Mouse (Mus musculus) layer of hippocampus, adult 9-11 months (tissue): ENCODE measurements around the gene Kmt2b.
A peak's percentile ranks its signal among the peaks of the same experiment; 100 is the strongest.

Experiments used
- DNase-seq: peaks from one replicate; pipeline ENCODE4 v3.0.0; 2022

Kmt2b gene

DNA sequence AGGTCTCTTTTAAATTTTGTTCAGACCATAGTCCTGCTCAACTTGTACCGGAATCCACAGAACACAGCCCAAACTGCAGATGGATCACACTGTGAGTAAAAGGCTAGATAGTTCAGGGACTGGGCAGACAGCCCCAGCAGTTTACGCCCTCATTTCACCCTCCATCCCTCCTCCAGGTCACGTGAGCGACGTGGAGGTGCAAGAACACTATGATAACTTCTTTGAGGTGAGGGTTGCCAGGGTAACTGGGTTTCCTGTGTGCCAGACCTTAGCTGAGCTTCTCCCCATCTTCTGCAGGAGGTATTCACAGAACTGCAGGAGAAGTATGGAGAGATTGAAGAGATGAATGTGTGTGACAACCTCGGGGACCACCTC lies 24.6 kb downstream of the Kmt2b start:
- DNase-seq, result no peak

DNA sequence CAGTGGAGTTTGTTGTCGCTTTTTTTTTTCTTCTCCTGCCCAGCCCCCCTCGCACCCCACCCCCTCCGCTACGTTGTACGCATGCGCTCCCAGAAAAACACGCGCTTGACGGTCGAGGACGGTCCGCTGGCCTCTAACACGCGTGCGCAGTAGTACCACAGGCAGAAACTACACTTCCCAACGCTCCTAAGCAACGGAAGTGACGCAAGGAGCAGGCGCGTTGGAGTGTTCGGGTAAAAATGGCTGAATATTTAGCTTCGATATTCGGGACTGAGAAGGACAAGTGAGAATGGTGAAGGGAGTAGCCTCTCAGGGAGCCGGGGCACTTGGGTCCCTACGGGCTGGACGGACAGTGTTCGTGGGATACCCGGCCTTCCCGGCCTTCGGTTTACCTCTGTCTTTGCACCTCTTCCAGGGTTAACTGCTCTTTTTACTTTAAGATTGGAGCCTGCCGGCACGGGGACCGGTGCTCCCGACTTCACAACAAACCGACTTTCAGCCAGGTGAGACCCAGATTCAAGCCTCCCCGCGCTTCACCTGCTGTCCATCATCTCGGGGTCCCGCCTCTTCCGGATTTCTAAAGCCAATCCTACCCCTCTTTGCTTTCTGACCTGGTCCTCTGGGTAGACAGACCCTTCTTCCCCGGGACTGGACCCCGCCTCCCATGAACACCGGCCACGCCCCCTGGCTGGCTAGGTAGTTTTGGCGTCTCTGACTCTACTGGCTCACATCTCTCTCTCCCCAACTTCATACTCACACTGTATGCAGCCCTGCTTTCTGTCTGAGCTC lies 25.2 kb downstream of the Kmt2b start, which contains the start of the genes U2af1l4, Gm49396 and Psenen:
Gene U2af1l4, plus strand, starts transcription at position 185 of the 789 bp plus-strand sequence.
Gene Gm49396, plus strand, starts transcription at position 228 of the 789 bp plus-strand sequence.
Gene Psenen, minus strand, starts transcription at position 511 of the 789 bp plus-strand sequence.
- DNase-seq, result peak; percentile 97

DNA sequence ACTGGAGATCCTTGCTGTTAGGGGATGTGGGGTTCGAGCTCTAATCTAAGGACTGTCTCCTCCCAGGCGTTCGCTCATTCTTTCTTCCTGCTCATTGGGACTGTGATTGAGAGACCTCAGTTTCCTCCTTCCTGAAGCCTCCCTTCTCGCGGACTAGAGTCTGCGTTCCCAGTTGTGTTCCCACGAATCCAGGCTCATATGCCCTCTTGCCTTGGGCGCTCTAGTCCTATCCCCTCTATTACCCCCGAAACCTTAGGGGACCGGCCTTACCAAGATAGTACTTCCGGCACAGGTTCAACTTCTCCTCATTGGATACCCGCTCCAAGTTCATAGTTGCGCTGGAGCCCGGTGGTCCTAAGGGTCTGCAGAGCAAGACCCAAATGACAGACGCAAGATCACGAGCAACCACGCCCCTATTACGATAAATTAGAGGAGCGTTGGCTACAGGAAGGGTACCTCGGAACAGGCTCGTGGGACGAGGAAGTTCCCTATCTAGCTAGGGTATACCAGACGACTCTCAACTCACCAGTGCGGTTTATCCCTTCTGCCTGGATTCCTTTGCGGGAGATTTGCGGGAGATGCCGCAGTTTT lies 25.9 kb downstream of the Kmt2b start:
- DNase-seq, result no peak

DNA sequence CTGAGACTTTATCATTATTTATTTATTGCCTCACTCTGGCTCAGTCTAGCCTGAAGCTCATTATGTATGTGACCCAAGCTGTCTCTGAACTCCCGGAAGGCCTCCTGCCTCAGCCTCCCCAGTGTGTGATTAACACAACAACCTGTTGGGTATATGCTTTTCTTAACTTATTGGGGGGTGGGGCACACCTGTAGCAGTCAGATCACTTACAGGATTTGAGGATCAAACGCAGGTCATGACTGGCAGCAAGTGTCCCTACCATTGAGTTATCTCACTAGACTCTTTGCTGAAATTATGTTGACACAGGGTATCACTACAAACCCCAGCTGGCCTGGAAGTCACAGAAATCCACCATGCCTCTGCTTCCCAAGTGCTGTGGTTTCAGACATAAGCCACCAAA lies 28.2 kb downstream of the Kmt2b start:
- DNase-seq, result no peak

DNA sequence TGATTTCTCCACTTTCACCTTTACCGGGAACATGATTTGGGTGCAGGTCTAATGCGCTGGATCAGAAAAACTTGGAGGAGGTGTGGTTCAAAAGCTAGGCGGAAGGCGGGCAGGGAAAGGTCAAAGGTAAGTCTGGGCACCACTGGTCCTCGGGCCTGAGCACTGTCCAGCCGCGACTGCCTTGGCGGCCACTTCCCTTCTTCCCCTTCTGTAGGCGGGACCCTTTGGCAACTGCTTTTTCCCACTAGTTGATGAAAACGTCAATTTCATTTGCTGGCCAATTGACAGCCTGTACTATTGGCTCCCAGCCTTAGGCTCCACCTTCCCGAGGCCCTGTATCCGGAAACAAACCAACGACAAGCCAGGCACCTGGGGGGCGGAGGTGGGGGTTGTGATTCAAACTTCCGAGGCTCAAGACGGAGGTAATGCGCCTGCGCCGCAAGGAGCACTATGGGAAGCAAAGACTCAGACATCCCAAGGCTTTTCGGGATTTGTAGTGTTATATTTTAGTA lies 29.0 kb downstream of the Kmt2b start, which contains the start of gene Lin37:
Gene Lin37, minus strand, starts transcription at position 396 of the 512 bp plus-strand sequence.
- DNase-seq, result peak; percentile 99

DNA sequence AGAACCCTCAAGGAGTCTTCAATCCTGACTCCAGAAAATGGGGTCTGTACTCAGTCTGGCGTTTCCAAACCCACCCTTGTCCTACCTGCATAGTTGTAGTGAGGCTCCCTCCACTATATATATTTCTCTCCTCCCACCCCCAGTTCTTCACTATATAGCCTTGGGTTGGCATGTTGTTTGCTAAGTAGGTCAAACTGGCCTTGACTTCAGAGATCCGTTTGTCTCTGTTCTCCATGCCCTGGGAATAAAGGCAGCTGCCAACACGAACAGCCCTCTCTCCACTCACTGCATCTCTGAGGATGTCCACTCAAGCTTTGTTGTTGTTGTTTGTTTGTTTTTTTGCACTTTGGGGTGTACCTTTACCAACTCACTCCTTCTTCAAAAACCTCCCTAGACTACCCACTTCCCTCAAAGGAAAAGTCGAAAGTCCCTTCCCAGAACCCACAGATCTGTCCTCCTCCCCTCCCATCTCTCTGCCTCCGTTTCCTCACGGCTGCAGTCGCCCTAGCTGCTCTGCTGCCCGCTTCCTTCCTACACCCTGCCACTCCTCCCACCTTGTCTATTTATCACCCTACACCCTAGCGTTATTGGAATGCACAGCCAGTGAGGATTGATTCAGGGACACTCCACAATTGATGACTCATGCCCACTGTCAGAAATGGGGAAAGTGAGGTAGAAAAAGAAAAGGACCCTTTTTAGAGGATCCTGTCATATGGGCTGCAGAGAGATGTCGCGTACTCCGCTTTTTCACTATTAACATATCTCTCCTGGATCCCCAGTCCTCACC lies 29.7 kb downstream of the Kmt2b start:
- DNase-seq, result no peak

DNA sequence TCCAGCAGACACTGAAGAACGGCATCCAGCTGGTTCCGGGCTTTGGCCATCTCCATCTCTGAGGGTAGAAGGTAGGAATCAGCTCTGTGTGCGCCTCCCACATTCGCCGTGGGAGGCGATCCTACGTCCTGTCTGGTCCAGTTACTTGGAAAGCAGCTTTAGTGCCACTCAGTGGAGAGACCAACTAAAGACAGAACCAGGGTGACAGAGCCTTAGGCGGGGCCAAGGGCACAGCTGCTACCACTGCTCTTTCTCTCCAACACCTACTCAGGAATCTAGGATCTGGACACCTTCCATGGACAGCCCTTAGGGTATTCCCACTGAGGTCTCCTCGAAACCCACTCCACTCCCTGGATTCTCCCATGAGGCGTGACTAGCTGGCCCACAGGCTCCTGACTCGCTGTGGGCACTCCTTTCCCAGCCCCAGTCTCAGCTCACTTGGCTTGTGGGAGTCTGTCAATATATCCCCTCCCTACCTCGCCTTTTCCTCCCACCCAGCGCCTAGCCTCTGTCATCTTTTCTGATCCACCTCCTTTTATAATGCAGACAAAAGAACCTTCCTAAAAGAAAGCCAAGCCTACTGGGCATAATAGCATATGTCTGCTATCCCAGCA lies 30.5 kb downstream of the Kmt2b start:
- no peak for DNase-seq

DNA sequence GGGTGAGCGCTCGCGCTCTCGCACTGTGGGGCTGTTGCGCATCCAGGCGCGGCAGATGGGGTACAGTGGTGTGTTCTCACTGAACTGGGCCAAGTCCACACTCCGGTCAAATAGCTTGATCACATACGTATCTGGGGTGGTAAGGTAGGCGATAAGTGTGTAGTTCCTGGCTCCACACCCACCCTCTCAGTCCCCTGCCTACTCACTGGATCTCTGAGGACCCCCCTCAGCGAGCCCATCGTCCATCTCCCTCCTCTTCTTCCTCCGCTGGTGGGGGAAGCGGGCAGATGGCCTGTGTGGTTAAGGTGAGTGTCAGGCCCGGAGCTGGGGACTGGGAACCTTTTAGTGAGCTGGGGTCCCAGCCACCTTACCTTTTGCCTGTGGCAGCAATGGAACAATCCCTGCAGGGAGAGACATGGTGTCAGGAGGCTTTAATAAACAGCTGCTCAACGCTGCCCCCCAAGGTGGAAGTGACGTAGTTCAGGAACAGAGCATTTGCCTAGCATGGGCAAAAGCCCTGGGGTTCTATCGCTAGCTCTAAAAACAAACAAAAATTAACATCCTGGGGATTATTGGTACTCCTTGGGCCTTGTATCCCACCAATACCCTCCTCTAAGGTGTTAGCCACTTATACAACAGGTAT lies 31.5 kb downstream of the Kmt2b start:
- no peak for DNase-seq

DNA sequence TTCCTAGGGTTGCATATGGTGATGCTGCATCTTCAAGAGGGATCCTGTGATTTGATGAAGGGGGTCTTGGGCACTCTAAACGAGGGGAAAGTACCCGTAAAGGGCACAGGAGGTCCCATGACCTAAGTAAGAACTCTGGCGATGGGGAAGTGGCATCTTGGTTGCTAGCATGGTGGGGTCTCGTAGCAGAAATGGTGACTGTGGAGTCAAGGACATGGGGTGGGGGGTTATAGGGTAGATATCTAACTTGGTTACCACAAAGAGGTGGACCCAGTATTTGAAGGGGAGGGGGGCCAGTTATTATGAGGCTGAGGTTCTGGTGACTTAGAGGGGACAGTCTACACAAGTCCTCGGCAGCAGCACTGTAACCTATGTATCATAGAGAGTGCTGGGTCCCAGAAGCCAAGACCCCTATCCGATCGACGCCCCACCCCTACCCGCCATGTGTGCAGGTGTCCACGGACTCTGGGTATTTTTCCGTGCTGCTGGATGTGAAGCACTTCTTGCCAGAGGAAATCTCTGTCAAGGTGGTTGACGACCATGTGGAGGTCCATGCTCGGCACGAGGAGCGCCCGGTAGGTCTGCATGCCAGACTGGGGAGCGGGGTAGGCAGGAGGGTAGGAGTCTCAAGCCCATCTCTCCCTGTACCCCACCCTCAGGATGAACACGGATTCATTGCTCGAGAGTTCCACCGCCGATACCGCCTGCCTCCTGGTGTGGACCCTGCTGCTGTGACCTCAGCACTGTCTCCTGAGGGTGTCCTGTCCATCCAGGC lies 34.5 kb downstream of the Kmt2b start:
- no peak for DNase-seq

DNA sequence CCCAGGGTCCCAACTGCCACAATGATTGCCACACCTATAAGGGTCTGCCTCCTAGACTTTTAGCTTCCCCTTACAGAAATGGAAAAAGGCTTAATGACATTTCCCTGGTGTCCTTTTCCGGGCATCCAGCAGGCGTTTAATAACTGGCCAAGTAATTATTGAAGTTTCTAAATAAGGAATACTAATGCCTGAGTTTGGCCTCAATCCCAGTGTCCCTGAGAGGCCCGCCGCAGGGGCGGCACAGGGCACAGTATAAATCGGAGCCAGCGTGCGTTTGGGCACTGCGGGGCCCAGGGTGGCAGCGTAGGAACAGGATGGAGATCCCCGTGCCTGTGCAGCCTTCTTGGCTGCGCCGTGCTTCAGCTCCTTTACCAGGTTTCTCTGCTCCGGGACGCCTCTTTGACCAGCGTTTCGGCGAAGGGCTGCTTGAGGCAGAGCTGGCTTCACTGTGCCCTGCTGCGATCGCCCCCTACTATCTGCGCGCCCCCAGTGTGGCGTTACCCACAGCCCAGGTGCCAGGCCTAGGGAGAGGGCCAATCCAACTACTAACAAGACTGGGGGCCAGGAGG lies 35.4 kb downstream of the Kmt2b start:
- DNase-seq, result no peak

DNA sequence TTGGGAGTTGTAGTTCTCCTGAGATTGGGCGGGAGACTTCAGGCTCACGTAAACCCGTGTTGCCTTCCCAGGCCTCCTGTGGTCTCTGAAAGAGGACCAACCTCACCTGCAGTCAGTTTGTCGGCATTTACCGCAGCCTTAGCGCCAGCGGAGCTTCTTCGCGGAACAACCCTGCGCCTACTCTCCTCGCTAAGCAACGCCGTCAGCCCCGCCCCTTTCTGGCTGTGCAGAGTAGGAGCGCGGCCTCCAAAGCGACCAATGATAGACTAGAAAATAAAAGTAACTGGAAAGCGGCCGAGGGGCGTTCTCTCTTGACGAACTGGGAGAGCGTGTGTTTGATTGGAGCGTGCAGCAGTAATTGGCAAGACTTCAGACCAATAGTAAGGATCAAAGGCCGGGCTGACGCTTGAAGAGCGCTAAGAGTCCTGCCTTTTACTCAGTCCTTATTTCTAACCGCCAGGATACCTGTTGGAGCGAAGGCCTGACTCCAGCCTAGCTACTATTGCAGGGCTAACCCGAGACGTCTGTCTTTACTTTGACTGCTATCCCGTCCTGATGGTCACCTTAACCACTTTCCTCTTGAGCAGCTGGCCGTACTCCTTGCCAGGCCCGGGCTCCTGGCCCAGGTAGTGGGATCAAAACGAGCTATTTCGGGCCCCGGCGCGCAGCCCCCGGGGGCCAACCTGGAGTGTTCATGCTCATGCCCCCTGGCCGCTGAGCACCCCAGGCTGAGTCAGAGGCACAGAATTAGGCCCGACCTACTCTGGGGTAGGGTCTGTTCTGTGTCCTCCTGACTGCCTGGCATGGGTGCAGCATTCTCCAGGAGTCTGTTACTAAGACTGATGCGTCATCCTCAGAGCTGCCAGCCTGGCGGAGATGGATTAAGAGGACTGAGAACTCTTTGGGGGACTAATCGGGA lies 36.2 kb downstream of the Kmt2b start, which contains the start of the genes Hspb6 and Proser3:
Gene Hspb6, plus strand, starts transcription at position 77 of the 919 bp plus-strand sequence.
Gene Proser3, minus strand, starts transcription at position 198 of the 919 bp plus-strand sequence.
- DNase-seq, result peak; percentile 99

DNA sequence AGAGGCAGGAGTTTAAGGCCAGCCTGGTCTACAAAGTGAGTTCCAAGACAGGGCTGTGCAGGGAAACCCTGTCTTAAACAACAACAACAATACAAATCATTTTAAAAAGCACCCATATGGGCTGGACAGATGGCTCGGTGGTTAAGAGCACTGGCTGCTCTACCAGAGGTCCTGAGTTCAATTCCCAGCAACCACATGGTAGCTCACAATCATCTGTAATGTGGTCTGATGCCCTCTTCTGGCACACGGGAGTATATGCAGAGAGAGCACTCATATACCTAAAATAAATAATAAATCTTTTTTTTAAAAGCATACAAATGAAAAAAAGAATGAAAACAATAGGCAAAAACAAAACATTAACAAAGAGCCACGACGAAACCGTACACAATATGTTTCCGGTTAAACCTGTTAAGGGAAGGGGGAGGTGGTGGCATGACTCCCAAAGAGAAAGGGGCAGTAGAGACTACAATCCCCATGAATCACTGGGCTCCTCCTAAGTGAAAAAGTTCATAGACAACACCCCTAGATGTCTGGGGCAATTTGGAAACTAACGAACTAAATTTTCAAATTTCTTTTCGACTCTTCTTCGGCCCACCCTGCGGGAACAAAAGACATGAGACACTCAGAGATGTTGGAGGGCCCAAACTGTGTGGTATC lies 37.0 kb downstream of the Kmt2b start:
- no peak for DNase-seq

DNA sequence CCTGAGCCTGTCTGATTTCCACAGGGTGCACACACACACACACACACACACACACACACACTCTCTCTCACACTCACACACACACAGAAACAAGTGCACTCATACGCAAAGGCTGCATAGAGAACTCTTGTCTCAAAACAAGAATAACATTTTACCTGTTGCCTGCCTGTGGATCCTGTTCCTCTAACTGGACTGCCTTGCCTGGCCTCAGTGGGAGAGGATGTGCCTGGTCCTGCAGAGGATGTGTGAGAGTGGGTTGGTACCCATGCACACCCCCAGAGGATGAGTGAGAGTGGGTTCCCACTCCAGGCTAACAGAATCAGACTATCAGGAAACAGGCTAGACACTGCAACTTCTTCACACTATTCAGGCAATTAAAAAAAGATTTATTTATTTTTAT lies 37.9 kb downstream of the Kmt2b start:
- DNase-seq, result no peak

DNA sequence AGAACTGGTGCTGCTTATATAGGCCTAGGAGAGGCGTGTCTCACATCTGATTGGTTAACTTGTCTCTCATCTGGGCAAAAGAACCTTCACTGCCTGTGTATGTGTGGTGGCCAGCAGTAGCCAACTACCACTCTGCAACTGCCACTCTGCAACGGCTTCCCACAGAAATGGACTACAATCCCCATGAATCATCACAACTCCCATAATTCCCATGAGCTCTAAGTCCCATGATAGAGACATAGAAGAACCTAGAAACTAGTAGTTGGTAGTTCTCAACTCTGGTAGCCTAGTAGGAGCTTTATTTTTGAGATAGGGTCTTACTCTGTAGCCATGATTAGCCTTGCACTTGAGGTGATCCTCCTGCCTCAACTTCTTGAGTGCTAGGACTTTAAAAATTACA lies 38.6 kb downstream of the Kmt2b start:
- DNase-seq, result no peak

DNA sequence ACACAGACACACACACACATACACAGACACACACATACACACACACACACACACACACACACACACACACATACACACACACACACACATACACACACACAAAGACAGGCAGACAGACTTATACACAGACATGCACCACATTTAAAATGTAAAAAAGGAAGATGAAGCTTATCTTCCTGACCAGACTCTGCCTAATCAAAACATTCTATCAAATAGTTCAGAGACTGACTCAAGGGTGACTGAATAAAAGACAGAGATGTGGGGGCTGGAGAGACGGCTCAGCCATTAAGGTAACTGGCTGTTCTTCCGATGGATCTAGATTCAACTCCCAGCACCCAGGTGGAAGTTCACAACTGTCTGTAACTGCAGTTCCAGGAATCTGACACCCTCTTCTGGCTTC lies 44.2 kb downstream of the Kmt2b start:
- DNase-seq, result no peak

DNA sequence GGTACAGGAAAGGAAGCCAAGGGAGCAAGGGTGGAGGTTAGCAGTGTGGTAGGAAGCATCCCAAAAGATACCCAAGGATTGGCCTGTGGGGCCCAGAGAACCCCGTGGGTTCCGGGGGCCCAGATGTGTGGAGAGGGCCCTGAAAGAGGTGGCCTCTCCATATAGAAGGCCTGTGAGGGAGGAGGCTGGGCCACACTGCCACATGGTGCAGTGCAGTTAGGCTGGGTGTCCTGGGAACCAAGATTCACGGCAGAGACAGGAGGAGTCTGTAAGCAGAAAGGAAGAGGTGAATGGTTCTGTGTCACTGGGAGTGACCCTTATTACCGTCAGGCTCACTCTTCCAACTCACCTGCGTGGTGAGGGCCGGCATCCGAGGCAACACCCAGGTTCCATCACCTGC lies 48.0 kb downstream of the Kmt2b start:
- no peak for DNase-seq

DNA sequence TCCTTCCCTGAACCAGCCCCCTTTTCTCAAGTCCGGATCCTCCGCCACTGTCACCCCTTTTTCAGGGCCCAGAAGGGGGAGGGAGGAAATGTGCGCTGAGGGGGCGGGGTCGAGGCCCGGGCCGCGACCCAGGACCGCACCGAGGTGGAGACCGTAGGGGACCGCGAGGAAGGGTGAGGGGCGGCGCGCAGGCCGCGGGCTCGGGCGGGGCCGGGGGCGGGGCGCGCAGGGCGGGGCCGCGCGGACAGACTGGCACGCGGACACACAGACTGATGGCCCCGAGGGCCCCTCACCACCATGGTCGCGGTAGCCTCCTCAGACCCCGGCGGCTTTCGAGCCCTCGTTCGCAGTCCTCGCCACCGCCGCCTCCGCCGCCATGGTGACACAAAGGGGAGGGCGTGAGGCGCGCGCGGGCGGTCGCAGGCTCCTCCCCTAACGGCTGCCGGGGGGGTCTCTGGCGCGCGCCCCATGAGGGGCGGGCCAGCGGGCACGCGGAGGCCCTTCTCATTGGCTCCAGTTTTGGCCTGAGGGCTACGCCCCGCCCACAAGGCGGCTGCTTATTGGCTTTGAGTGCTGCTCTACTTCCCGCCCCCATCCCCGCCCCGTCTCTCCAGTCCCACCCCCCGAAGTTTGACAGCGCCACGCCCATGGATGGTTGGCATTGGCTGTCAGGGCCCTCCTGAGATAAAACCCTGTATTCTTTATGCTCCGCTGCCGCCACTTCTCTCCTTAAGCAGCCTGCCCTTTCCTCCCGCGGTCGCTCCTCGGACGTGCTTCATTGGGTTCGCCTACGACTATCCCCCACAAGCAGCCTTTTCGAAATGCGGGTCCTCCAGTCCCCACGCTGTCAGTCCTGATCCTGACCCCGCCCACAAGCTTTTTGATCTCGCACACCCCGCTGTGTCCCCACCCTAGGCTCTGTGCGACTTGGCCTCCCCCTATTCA lies 53.6 kb downstream of the Kmt2b start, which contains the start of gene Arhgap33:
Gene Arhgap33, minus strand, starts transcription at position 428 of the 945 bp plus-strand sequence.
- peak; percentile 98 for DNase-seq
